ENCODE assay signal across 12 mouse cellular contexts in the genomic region with DNA sequence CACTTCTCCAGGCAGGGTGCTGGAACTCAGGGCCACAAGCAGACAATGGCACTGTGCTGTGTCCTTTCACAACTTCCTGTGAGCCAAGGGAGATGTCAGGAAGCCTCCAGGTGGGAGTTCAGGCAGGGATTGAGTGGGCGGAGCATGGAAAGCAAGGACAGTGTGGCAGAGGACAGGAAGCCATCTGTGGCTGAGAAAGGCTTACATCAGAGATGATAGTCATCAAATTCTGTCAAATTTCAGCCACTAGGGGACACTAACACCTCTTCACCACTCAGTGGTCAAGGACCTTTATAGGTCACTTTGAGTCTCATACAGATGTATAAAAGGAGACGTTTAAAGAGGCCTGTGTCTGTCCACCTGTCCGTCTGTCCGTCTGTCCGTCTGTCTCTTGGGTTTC. TPM values are rescaled to one million over a fixed set of nuclear protein-coding genes. Genes with fewer than 3 reads are reported as not detected.
DNase-seq lines count a peak whose midpoint lies in the region; ATAC-seq and TF ChIP-seq lines count a peak whose summit lies in the region.
"Had no signal": no experiment of that assay in that cellular context is flagged by ENCODE, and none has a peak within 500 bp of the region (broad histone marks: within the 10 kb centered on the region; RNA-seq: fewer than 3 reads in every experiment).

No protein-coding gene starts in this region.

- no peak overlapping the region for H3K27ac ChIP-seq in kidney, adult 2 months (ENCODE audit: insufficient read depth, low read depth, low read length)
- no peak overlapping the region for H3K27ac ChIP-seq in stomach, postnatal 0 days (replicated peaks)
- no peak overlapping the region for H3K27ac ChIP-seq in forebrain, embryonic 11.5 days (ENCODE audit: low read depth, low read length)
- H3K27ac ChIP-seq: hindbrain, embryonic 14.5 days; liver, embryonic 15.5 days had no signal

- TF ChIP-seq POLR2A in kidney, adult 2 months (IDR thresholded peaks at IDR 0.05; ENCODE audit: low read depth, low read length) = no peak

- H3K9me3 ChIP-seq in stomach, postnatal 0 days (ENCODE audit: control insufficient read depth, low read length) = no peaks in the 10 kb centered on the region
- H3K9me3 ChIP-seq in forebrain, embryonic 11.5 days (ENCODE audit: control insufficient read depth, low read length) = no peaks in the 10 kb centered on the region
- H3K9me3 ChIP-seq: liver, embryonic 15.5 days had no signal

- no peak for ATAC-seq in stomach, postnatal 0 days (ENCODE audit: low FRiP score, low TSS enrichment)
- no peak for ATAC-seq in forebrain, embryonic 11.5 days (replicated peaks; ENCODE audit: low FRiP score)

- 0 out of 2 replicates have a peak, but pooled peaks have one; percentile 10 for TF ChIP-seq CTCF in kidney, adult 2 months (conservative IDR thresholded peaks at IDR 0.05; ENCODE audit: insufficient read depth, insufficient read length, low read depth, low read length)
- peak; percentile 60 for TF ChIP-seq CTCF in stomach, postnatal 0 days (IDR thresholded peaks at IDR 0.05; ENCODE audit: low read depth)

- TF ChIP-seq EP300 in stomach, postnatal 0 days (optimal IDR thresholded peaks at IDR 0.05) = no peak

- peak; percentile 18 for DNase-seq in cerebellum, adult 9-10 months
- DNase-seq in cerebellum, adult 8-10 months = no peak
- peak; percentile 23 for DNase-seq in kidney, adult 2 months
- DNase-seq in kidney, postnatal 25 days = no peak
- peak; percentile 28 for DNase-seq in lung, postnatal 10 days
- no peak for DNase-seq in lung, postnatal 14 days
- no peak for DNase-seq in stomach, postnatal 0 days (ENCODE audit: low spot score)
- DNase-seq in forebrain, embryonic 11.5 days (ENCODE audit: low spot score) = no peak
- DNase-seq: gastrocnemius, postnatal 10 days; right cerebral cortex, postnatal 14 days had no signal

- no peak overlapping the region for H3K4me3 ChIP-seq in kidney, adult 2 months (ENCODE audit: insufficient read depth, low read depth, low read length)
- no peak overlapping the region for H3K4me3 ChIP-seq in stomach, postnatal 0 days (ENCODE audit: low read depth, low read length)
- no peak overlapping the region for H3K4me3 ChIP-seq in forebrain, embryonic 11.5 days (ENCODE audit: low read depth, low read length)
- H3K4me3 ChIP-seq: liver, embryonic 15.5 days had no signal

- H3K9ac ChIP-seq in stomach, postnatal 0 days (ENCODE audit: low read length) = no peak overlapping the region
- no peak overlapping the region for H3K9ac ChIP-seq in forebrain, embryonic 11.5 days (ENCODE audit: low read length)
- H3K9ac ChIP-seq: hindbrain, embryonic 14.5 days; liver, embryonic 15.5 days had no signal

- H3K36me3 ChIP-seq in kidney, adult 2 months (ENCODE audit: control insufficient read depth, insufficient read depth, low read length) = no peaks in the 10 kb centered on the region
- H3K36me3 ChIP-seq in stomach, postnatal 0 days (ENCODE audit: control insufficient read depth, insufficient read depth, low read length) = no peaks in the 10 kb centered on the region
- H3K36me3 ChIP-seq in forebrain, embryonic 11.5 days (ENCODE audit: control insufficient read depth, insufficient read depth, low read length) = no peaks in the 10 kb centered on the region
- H3K36me3 ChIP-seq: liver, embryonic 15.5 days had no signal

- peaks cover 14% of the 10 kb centered on the region for H3K4me1 ChIP-seq in kidney, adult 2 months (ENCODE audit: control insufficient read depth, insufficient read depth, low read length)
- 0 out of 2 replicates have a peak, but pooled peaks cover 3% of the 10 kb centered on the region for H3K4me1 ChIP-seq in stomach, postnatal 0 days (replicated peaks; ENCODE audit: control insufficient read depth, insufficient read depth)
- H3K4me1 ChIP-seq in forebrain, embryonic 11.5 days (replicated peaks; ENCODE audit: control insufficient read depth, insufficient read depth, low read length) = no peaks in the 10 kb centered on the region; the same call in 1 of the 2 replicates

- WGBS in kidney, adult 2 months = 74% methylated on average over 5 of the region's 5 CpGs
- 78% methylated on average over 5 of the region's 5 CpGs for WGBS in stomach, postnatal 0 days
- WGBS in forebrain, embryonic 11.5 days = 68% methylated on average over 5 of the region's 5 CpGs

- H3K4me2 ChIP-seq in stomach, postnatal 0 days (replicated peaks; ENCODE audit: low read depth) = no peak overlapping the region
- no peak overlapping the region for H3K4me2 ChIP-seq in forebrain, embryonic 11.5 days (ENCODE audit: low read depth, low read length, severe bottlenecking)
- H3K4me2 ChIP-seq: hindbrain, embryonic 14.5 days; liver, embryonic 15.5 days had no signal

- no peaks in the 10 kb centered on the region for H3K27me3 ChIP-seq in kidney, adult 2 months (replicated peaks; ENCODE audit: control insufficient read depth, insufficient read depth, low read length)
- H3K27me3 ChIP-seq in stomach, postnatal 0 days (ENCODE audit: control insufficient read depth, insufficient read depth, low read length) = no peaks in the 10 kb centered on the region
- H3K27me3 ChIP-seq in forebrain, embryonic 11.5 days (ENCODE audit: control insufficient read depth, insufficient read depth, low read length) = no peaks in the 10 kb centered on the region
- H3K27me3 ChIP-seq: liver, embryonic 15.5 days had no signal

RNA-seq across cellular contexts. Expression of a gene that starts 22.1 kb away (rescaled TPM):
- polyA plus RNA-seq in kidney, adult 2 months (2012; rRNA removed) = 97.0 and 104 TPM in 2 replicates
- 21.1 and 22.7 TPM in 2 replicates for polyA plus RNA-seq in stomach, postnatal 0 days (2015; fragmentation: Nextera tagmentation; extraction: Ambion mirVana)
- polyA plus RNA-seq in forebrain, embryonic 11.5 days (2014; fragmentation: Nextera tagmentation; extraction: Ambion mirVana) = 6.9 and 9.4 TPM in 2 replicates

Comparison
In these comparisons a context has a peak if more than half of its experiments do, and no peak if none do; other contexts are left out.
1. DNase-seq: peak in cerebellum, adult 9-10 months (single experiment), kidney, adult 2 months (single experiment) and lung, postnatal 10 days (single experiment); none in cerebellum, adult 8-10 months (single experiment), kidney, postnatal 25 days (0 of 2), lung, postnatal 14 days (single experiment), stomach, postnatal 0 days (single experiment) and forebrain, embryonic 11.5 days (single experiment).